Mouse (Mus musculus): ENCODE data around the gene Smarcd1.
A peak's percentile ranks its signal among the peaks of the same experiment; 100 is the strongest.

Gene Smarcd1

DNA sequence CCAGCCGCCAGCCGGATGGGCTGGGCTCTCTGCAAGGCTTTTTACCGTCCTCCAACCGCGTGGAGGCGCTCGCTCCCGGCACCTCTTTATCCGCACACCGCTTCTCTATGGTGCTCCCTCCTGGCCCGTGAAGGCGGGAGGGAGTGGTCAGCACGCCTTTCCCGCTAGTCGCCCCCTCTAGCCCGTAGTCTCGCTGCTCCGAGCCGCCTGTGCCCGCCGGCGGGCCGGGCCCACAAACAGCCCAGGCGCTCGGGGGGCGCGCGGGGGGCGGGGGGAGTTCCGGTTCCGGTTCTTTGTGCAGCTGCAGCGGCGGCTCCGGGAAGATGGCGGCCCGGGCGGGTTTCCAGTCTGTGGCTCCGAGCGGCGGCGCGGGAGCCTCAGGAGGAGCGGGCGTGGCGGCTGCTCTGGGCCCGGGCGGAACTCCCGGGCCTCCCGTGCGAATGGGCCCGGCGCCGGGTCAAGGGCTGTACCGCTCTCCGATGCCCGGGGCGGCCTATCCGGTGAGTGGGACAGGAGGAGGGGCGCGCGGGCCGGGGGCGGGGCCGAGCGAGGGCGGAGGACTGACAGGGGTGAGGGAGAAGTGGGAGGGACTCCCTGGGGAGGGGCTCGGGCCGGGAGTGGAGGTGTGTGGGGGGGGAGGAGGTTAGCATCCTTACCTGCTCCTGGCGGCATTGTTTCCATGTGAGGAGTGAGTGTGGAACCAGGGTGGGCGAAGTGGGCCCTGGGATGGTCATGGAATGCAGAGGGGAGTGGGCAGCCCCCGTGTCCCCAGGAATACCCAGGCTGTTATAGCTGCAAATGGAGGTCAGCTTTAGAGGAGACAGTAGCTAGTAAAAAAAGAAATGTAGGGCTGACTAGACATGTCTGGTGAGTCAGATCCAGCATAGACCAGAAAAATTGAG, at the start of gene Smarcd1:
Gene Smarcd1 (plus strand): TSS at position 131 of the 902 bp plus-strand sequence.
- peak; percentile 95 for DNase-seq

DNA sequence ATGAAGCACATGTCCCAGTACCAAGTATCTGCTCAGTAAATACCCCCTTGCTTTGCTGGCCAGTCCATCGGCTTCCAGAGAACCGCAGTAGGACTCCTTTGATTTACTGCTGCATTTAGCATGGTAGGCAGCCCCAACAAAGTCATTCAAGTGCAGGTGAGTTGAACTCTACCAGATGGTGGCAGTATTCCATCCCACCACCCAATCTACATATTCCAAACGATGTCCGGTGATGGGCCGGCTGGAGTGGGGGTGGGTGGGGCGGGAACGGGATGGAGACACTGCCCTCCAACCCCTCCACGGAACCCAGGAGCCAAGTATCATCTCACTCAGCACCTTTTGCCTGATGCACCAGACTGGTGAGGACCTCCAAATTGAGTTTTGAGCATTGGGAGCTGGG, 48.6 kb upstream of the Smarcd1 start:
- DNase-seq = no peak

DNA sequence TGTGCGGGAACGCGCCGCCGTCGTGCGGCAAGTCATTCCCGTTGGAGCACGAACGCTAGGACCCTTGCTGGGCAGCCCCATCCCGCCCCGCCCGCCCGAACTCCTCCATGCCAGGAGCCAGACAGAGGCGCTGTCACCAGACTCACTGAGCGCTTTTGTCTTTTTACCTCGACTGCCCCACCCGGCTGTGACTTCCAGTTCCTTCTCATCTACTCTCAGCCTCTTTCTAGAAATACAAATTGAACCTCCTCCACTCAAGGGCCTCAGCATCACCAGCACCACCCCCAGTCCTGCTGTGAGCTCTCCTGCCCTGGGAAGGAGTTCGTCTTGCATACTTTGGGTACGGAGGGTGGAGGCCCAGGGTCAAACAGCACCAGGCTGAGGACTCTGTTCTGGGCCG, 48.1 kb upstream of the Smarcd1 start:
- DNase-seq = no peak

DNA sequence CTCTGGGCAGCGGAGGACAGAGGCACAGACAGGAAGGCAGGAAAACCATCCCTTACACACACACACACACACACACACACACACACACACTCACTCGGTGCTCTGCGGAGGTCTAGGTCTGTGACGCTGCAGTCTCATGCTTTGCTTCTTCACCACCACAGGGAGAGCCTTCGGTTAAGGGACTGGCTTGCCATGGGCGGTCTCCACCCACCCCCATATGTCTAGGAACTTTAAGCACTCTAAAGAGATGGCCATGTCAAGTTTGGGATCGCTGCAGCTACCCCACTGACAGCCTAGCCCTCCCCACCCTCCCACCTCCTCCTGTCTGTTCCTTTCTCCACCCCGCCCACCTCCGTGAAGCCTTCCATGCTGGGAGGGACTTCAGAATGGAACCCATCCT, 46.0 kb upstream of the Smarcd1 start:
- no peak for DNase-seq

DNA sequence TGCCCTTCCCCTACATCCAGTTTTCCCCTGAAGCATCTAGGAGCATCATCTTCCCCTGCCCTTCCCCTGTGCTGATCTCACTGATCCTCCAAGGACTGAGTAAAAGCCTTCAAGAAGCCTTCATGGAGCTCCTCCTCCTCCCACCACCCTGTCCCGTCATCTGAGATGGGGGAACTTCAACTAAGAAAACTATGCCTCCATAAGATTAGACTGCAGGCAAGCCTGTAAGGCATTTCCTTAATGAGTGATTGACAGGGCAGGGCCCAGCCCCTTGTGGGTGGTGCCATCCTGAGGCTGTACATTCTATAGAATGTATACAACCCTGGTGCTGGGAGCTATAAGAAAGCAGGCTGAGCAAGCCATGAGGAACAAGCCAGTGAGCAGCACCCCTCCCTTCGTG, 43.5 kb upstream of the Smarcd1 start:
- DNase-seq = no peak

DNA sequence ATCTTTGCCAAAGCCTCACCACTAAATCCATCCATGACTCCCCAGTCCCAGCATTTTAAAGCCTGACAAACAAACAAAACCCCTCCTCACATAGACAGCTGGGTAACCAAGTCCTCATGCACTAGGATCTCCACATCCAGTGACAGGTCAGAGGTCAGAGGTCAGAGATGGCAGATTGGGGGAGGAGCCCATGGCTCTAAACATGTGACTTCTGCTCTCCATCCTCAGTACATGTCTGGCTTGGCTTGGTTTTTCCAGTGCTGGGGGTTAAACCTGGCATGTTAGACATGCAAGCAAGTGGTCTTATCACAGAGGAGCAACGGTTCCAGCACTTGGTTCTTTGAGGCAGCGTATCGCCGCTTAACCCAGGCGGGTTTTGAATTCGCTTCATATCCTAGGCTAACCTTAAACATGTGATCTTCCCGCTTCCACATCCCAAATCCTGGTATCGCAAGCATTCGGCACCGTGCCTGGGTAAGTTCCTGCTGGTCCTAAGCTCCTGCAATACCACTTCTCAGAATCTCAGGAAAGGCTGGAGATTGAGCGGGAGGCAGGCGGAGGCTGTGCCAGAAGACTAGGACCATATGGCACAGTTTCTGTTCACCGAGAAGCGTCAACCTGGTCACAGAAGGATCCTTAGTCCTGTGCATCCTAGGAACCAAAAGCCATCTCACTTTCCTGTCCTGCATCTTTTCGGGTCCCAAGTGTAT, 40.7 kb upstream of the Smarcd1 start:
- no peak for DNase-seq

DNA sequence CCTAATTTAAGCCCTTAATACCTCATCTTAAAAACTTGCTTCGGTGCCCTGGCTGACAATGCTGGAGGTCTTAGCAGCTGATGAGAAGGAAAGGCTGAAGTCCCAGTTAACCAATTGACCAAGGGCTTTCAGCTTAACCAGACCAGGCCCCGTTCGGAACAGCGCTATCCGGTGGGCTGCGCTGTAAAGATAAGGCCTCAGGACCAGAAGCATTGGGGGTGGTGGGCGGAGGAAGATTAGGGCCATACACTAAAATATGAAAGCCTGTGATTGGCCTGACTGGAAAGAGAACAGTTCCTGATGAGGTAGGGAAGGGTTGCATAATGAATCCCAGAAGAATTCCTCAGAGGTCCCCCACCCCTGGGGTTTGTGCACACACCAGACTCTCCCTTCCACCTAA, 39.6 kb upstream of the Smarcd1 start:
- no peak for DNase-seq

DNA sequence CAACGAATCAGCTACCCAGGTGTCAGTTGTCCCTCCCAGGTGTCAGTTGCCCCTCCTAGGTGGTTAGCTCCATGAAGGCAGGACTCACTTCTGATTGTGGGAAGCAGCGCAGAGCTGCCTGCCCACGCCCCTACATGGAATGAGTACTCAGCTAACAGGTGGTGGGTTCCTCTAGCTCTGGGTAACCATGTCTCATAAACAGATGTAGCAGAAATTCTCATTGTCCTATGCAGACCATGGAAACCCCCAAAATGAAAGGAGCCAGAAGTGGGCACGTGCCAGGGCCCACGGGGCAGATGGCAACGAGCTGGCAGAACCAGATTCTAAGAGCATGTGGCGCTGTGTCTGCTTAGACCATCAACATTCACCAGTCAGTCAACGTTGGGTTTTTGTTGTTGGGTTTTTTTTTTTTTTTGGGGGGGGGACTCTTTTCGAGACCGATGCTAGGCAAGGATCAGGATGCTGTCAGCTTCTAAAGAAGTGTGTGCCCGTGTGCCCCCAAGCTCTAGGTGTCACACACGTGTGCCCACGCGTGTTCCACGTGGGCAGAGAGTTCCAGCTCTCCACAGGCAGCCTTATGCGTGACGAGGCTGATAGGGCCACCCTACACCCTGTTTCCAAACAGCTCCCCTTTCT, 37.8 kb upstream of the Smarcd1 start:
- DNase-seq = no peak

DNA sequence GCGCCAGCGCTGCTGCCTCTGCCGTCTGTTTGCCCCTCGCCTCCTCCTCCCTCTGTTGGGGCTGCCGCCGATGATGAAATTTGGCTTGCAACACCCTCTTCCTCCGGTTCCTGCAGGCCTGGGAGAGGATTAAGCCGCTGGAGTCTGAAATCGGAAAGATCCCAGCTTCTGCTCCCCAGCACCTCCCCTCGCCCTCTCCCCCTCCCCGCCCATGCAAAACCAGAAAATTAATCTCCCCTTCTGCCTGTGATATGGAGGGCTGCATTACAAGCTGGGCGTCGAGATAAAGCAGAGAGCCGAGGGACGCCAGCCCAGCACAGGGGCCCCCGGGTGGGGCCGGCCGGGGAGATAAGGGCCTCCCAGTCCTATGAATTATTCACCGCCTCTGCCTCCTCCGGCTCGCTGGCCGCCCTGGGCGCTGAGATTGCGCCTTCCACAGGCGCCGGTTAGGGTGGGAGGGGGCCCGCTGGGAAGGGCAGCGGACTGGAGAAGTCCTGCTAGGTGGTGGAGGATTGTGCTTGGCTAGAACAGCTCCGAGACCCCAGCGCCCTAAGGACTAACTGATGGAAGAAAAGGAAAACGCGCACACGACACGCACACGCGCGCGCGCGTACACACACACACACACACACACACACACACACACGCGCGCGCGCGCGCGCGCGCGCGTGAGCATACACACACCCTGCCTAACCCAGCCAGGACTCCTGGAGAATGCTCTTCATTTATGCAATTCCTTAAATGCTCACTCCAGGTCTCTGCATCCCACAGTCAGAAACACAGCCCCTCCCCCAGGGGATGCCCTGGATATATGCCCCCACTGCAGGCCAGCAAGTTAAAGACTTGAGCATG, 37.1 kb upstream of the Smarcd1 start:
- no peak for DNase-seq

DNA sequence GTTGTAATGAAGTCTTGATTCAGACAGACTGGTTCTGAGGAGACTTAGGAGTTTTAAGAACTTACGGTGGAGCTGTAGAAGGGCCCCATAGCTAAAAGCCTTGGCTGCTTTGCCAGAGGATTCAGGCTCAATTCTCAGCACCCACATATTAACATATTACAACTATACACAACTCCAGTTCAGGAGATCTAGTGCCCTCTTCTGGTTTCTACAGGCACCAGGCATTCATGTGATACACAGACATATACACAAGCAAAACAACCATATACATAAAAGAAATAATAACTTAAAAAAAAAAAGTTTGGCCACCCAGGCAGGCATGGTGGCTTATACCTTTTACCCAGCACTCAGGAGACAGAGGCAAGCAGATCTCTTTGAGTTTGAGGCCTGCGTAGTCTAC, 34.4 kb upstream of the Smarcd1 start:
- no peak for DNase-seq

DNA sequence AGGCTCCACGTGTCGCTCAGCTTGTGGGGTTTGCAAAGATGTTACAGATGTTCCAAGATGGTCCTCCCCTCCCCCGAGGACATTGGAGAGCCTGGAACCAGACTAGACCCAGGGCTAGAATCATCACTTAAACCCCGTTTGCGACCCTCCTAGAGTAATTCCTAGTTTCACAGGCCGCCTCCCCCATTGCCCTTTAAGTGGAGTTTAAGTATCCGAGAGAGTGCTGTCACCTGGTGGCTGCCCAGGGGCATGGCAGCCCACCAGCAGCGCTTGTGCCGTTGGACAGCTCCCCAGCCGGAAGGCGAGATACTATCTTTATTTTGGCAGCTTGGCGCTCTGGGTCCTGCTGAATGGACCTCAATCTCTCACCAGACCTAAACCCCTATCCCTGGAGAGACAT, 33.0 kb upstream of the Smarcd1 start:
- peak; percentile 82 for DNase-seq

DNA sequence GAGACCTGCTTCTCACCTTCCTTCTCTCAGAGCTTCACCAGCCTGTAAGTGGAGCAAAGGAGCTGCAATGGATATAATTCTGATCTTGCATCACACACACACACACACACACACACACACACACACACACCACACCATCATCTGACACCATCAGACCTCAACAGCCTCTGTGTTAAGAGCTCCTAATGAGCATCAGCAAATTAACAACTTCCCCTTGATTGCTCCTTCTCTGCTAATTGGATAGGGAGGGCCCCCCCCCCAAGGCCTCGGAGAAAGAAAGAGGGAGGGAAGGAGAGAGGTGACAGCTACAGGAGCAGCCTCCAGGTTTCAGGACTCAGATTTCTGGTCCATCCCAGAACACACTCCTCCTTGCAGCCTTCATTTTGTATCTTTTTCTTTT, 32.5 kb upstream of the Smarcd1 start:
- DNase-seq = no peak

DNA sequence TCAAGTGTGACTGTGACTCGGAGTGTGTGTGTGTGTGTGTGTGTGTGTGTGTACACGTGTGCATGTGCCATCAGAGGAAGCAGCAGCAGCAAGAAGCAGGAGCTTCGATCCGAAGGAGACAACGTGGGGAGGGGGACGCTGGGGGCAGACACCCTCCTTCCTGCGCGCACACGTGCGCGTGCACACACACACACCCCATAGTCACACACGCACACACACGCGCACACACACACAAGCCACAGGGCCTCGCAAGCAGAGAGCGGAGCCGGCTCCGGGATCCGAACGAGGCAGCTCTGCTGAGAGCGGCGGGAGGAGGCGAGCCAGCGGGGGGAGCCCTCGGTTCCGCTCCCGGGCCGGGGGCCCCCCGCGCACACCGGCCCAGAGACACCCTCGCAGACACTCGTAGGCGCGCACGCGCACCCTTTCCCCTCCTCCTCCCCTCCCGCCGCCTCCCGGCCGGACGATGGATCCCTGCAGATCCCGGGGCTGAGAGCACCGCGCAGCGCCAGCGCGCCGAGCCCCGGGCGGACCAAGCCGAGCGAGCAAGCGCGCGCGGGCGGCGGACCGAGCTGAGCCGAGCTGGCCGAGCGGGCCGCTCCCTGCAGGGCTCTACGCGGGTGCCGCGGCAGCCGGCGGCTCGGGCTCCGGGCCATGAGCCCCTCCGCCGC, 31.6 kb upstream of the Smarcd1 start, which contains the start of gene Asic1:
Gene Asic1 (plus strand): TSS at position 215 of the 668 bp plus-strand sequence.
- DNase-seq = peak; percentile 23

DNA sequence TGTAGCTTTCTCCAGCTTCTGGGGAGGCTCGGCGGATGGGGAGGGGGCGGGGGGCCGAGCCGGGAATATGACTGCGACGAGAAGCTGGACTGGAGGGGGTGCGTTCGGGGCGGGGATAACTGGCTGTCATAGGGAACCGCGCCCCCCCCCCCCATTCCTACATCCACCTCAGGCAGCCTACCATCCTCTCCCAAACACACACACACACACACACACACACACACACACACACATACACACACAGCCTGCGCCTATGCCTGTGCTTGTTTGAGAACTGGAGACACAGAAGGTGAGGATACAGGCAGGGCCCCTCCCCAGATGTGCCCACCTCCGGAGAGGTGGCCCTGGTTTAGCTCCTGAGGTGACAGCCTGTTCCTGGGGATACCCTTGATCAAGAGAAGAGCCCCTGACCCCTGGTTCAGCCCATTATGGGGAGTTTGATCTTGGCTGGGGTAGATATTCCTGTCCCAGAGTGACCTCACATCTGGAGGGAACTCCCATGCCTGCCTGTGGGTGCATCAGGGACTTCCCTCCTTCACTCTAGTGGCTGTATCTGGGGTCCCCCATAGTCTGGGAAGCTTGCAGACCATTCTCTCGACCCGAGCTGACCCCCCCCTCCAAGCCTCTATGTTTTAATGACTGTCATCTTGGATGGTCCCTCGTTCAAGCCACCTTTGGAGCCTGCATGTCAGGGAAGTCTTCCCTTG, 30.8 kb upstream of the Smarcd1 start:
- no peak for DNase-seq

DNA sequence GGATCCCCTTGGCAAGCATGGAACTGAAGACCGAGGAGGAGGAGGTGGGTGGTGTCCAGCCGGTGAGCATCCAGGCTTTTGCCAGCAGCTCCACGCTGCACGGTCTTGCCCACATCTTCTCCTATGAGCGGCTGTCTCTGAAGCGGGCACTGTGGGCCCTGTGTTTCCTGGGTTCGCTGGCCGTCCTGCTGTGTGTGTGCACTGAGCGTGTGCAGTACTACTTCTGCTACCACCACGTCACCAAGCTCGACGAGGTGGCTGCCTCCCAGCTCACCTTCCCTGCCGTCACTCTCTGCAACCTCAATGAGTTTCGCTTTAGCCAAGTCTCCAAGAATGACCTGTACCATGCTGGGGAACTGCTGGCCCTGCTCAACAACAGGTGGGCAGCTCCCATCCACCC, 30.1 kb upstream of the Smarcd1 start:
- no peak for DNase-seq

DNA sequence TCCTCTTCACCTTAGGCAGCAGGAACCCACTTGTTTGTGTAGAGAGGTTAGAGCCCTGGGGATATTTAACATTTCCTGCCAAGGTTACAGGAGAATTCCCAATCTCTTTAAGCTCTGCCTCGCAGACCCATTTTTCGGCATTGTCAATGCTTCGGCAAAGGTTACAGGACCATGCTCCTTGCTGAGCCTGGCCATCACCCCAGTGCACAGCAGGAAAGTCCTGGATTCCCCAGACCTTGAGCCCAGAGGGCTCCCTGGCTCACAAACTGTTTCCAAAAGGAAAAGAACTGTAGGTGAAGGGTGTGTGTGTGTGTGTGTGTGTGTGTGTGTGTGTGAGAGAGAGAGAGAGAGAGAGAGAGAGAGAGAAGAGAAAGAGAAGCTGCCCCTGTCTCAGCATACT, 27.1 kb upstream of the Smarcd1 start:
- no peak for DNase-seq

DNA sequence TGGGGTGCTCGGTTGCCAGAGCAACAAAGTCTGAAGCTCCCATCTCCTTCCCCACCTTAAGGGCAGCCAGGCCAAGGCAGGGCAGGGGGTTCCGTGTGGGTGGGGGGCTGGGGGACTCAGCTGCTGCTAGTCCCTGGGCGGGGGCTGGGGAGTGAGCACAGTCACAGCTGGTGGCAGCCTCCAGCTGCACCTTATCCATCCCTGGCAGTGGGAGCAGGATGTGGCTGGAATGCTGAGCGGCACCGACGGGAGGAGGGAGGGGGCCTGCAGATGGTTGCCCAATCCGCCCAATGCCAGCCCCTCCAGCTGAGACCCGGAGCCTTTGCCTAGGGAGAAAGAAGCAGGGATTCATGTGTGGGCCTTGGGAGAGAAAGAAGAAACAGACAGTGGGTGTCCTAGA, 24.8 kb upstream of the Smarcd1 start:
- no peak for DNase-seq

DNA sequence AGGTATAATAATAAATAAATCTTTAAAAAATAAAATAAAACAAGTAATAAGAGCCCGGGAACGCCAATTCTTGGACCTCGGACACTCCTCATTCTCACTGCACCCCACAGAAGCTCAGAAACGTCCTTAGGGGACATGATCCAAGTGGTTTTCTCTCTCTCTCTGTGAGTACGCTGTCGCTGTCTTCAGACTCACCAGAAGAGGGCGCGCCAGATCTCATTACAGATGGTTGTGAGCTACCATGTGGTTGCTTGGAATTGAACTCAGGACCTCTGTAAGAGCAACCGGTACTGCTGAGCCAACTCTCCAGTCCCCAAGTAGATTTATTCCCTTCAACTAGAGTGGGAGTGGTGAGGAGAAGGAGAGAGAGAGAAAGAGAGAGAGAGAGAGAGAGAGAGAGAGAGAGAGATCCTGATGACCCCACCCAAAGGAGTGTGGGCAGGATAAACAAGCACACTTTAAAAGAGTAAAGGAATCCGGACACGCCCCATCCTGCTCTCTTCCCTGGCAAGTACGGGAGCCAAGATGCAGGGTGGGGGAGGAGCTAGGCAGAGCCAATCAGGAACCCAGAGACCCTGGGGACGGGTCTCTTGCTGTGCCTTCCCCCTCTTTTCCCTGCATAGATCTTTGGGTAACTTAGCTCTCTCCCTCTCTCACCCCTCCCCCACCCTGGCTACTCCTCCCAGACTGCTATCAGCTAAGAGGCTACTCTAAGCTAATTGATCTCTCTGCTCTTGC, 23.7 kb upstream of the Smarcd1 start:
- peak; percentile 52 for DNase-seq

DNA sequence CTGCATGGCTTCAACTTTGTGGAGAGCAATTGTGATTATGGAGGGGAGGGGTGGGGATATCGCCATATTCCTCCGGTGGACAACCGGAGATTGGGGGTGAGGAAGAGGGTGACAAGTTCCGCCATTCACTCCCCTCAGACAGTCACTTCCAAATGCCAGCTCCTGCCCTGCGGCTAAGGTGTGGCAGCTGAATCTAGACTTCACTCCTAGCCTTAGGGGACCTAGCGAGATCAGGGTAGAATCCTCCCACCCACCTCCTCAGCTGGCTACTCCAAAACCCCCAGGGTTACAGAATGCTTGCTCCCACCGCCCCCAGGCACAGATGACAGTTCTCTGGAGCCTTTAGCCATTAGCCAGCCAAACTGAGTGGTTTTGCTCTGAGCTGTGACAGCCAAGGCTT, 22.9 kb upstream of the Smarcd1 start:
- DNase-seq = no peak

DNA sequence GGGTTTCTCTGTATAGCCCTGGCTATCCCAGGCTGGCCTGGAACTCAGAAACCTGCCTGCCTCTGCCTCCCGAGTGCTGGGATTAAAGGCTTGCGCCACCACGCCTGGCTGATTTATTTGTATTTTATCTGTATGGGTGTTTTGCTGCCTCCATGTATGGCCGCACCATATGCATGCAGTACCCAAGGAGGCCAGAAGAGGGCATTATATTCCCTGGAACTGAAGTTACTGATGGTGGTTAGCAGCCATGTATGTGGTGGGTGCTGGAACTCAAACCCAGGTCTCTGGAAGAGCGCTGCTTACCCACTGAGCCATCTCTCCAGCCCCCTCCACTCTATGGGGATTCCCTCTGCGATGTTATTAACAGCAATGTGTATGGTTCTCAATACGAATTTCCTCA, 19.0 kb upstream of the Smarcd1 start:
- DNase-seq = peak; percentile 36

DNA sequence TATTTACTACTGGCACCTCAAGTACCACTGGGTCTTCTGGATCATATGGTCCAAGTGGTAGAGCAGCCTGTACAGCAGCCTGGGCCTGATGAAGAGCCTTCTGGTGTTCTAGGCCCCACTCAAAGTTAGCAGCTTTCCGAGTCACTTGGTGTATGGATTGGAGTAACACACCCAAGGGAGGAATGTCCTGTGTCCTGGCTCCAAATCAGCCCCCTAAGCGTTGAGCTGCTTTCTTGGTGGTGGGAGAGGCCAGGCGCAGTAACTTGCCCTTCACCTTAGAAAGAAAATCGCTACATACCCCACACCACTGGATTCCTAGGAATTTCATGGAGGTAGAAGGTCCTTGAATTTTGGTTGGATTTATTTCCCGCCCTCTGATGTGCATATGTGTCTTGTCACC, 17.8 kb upstream of the Smarcd1 start:
- DNase-seq = no peak
